Mouse (Mus musculus): ENCODE measurements around the gene Arhgap24.

Gene Arhgap24

GRCm38 (mm10) chr5:102503066-102503465 lies 21.9 kb downstream of the Arhgap24 start:
- DNase-seq: peak; percentile 34

GRCm38 (mm10) chr5:102503868-102504267 lies 22.7 kb downstream of the Arhgap24 start:
- no peak for DNase-seq

- DNase-seq: no peak
Observed at GRCm38 (mm10) chr5:102504557-102504956, 23.4 kb downstream of the Arhgap24 start.

- DNase-seq: no peak
Observed at GRCm38 (mm10) chr5:102508162-102508561, 27.0 kb downstream of the Arhgap24 start.

- peak; percentile 27 for DNase-seq
Observed at GRCm38 (mm10) chr5:102509381-102509780, 28.2 kb downstream of the Arhgap24 start.

- no peak for DNase-seq
Observed at GRCm38 (mm10) chr5:102511651-102512050, 30.5 kb downstream of the Arhgap24 start.

GRCm38 (mm10) chr5:102515496-102515895 lies 34.3 kb downstream of the Arhgap24 start:
- no peak for DNase-seq

GRCm38 (mm10) chr5:102520506-102520905 lies 39.3 kb downstream of the Arhgap24 start:
- no peak for DNase-seq

- no peak for DNase-seq
Observed at GRCm38 (mm10) chr5:102535311-102535710, 54.1 kb downstream of the Arhgap24 start.

GRCm38 (mm10) chr5:102537819-102538218 lies 56.6 kb downstream of the Arhgap24 start:
- DNase-seq: no peak

GRCm38 (mm10) chr5:102546296-102546695 lies 65.1 kb downstream of the Arhgap24 start:
- DNase-seq: no peak

GRCm38 (mm10) chr5:102547786-102548185 lies 66.6 kb downstream of the Arhgap24 start:
- no peak for DNase-seq

GRCm38 (mm10) chr5:102548382-102548781 lies 67.2 kb downstream of the Arhgap24 start:
- DNase-seq: no peak

GRCm38 (mm10) chr5:102550211-102550610 lies 69.0 kb downstream of the Arhgap24 start:
- DNase-seq: no peak

- no peak for DNase-seq
Observed at GRCm38 (mm10) chr5:102550870-102551637, 69.9 kb downstream of the Arhgap24 start.

- no peak for DNase-seq
Observed at GRCm38 (mm10) chr5:102552533-102552932, 71.3 kb downstream of the Arhgap24 start.

- no peak for DNase-seq
Observed at GRCm38 (mm10) chr5:102555958-102556357, 74.8 kb downstream of the Arhgap24 start.

- no peak for DNase-seq
Observed at GRCm38 (mm10) chr5:102560270-102560669, 79.1 kb downstream of the Arhgap24 start.

- DNase-seq: no peak
Observed at GRCm38 (mm10) chr5:102563971-102564370, 82.8 kb downstream of the Arhgap24 start.

GRCm38 (mm10) chr5:102568764-102569163 lies 87.6 kb downstream of the Arhgap24 start:
- DNase-seq: no peak

GRCm38 (mm10) chr5:102571445-102571844 lies 90.3 kb downstream of the Arhgap24 start:
- no peak for DNase-seq

GRCm38 (mm10) chr5:102576750-102577149 lies 95.6 kb downstream of the Arhgap24 start:
- DNase-seq: no peak

GRCm38 (mm10) chr5:102577729-102578128 lies 96.5 kb downstream of the Arhgap24 start:
- DNase-seq: no peak

- DNase-seq: no peak
Observed at GRCm38 (mm10) chr5:102578431-102578830, 97.2 kb downstream of the Arhgap24 start.

GRCm38 (mm10) chr5:102582864-102583410 lies 101.7 kb downstream of the Arhgap24 start:
- no peak for DNase-seq

Measured in kidney, postnatal 10 days (tissue).